Mouse (Mus musculus) T-helper 1 cell (primary cell): ENCODE data around the gene Maml3.

Experiments used
- in situ Hi-C: fragments of 300-600 bp; cut with MboI, MseI; formaldehyde crosslinking; loops from one replicate; pipeline ENCODE4 v1.15.1; 2025; ENCODE audit warnings: high pct_unique_total_duplicates

The Maml3 gene

DNA sequence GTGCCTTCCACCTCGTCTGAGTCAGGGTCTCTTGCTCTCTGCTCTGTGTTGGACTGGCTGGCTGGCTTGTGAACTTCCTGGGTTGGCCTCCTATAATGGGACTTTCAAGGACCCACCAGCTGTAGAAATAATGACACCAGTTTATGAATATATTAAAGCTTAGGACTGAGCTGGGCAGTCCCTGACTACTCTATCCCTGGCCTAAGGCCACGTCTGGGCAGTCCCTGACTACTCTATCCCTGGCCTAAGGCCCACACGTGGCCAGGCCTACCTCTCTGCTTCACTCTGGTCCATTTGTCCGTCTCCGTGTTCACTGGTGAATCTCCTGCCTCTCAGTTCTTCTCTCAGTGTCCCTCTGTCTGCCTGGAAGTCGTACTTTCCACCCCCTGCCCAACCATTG lies 459.4 kb downstream of the Maml3 start:
- in situ Hi-C loops, result no loop called here

DNA sequence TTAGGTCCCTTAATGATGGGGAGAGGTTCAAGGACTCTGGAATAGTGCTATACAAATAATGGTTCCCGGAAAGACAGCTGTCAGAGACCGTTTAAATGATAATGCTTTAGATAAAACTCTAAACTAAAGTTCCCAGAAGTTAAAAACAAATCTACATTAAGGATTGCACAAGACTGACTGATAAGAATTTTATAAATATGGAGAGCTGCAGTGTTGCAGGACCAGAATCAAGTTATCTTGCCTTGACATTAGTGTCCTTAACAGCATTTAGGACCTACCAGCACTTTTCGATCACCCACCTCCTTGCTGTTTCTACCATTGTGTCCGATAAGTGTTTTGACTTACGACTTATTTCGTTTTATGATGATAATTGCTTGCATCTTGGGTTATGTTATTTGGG lies 466.6 kb downstream of the Maml3 start:
- in situ Hi-C loops, result no loop called here

DNA sequence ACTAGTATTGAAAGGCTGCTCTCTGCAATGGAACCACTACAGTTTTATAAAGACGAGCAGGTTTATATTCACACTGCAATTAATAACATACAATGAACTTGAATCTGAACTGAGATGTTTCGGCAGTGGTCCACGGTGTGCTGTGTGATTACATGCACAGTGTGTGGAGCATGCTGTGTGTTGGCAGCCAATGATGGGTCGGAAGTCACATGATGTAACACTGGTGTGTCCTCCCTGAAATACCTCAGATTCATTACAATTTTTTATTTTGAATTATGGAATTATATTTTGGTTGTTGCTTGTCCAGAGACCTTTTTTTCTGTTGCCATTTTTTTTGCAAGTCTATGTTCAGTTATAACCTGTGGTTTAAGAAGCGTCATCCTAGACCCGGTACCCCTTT lies 467.6 kb downstream of the Maml3 start:
- in situ Hi-C loops, result no loop called here

DNA sequence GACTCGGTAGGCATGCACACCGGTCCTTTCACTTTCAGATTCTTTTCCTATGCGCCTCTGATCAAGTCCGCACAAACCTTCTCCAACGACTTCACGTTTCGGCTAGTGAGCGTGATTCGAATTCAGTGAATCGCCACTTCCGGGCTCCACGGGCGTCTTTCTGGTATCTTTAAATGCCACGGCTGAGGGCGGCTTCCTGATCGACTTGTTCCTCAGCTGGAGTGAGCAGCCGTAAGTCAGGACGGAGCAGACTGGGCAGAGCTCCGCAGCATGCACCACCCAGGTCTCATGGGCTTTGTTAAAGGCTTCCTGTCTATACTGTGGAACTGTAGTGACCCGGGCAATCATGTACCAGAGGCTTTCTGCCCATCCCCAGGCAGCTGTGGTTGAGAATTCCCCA lies 468.2 kb downstream of the Maml3 start:
- in situ Hi-C loops, result no loop called here

DNA sequence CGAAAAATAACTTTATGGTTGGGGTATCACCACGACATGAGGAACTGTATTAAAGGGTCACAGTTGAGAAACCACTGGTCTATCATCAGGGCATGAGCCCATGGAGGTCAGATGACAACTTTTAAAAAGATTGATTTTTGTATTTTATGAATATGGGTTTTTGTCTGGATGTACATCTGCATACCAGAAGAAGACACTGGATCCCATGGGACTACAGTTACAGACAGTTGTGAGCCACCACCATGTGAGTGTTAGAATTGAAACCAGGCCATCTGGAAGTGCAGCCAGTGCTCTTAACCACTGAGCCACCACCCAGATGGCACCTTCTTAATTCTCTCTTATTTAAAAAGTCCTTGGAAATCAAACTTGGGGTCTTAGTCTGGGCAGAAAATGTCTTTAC lies 468.9 kb downstream of the Maml3 start:
- in situ Hi-C loops, result no loop called here
